ENCODE assay signal across 8 mouse cellular contexts in the genomic region with DNA sequence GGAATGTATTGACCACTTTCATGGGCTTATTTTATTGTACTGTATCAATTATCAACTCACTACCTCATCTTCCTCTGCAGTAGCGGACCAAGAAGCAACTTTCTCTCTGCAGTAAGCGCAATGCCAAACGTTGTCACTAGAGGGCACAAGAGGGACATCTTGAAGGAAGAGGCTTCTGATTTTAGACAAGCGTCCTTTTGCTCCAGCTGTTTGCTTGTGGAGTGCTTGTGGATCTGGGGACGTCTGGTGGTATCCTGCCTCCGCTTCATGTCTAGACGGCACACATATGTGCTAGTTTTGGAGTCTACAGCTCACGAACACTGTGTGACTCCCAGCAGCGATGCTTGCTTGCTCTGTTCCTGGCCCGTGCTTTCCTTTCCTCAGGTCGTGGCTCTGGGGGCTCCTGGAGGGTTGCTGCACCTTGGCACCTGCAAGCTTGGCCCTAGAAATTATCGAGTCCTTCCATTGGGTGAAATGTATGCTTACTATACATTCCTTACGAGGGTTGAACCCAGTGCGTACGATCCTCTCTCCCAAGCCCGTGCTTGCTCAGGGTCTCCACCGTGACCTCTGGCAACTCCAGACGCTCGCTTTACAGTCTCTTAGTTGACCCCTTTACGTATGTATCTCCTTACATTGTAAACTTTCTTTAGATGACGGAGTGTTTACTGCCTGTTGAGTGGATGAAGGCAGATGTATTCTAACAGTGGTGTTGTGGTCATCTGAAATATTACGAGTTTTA.
DNase-seq lines count a peak whose midpoint lies in the region; ATAC-seq lines count a peak whose summit lies in the region.

No protein-coding gene starts in this region.

- no peak overlapping the region for H3K9ac ChIP-seq in hindbrain, embryonic 15.5 days

- DNase-seq in ZHBTc4 (ENCODE audit: low read depth, low spot score) = peak; percentile 87
- DNase-seq in cerebellum, postnatal 14 days = peak; percentile 89 to 93
- DNase-seq in frontal cortex, postnatal 14 days (ENCODE audit: low spot score in 2 of 2) = peak; percentile 77 to 90
- DNase-seq in left cerebral cortex, adult 11 months (ENCODE audit: low spot score) = peak; percentile 66
- peak; percentile 89 to 94 for DNase-seq in right cerebral cortex, postnatal 10 days (ENCODE audit: low spot score in 2 of 2)
- peak; percentile 89 for DNase-seq in urinary bladder, postnatal 14 days (ENCODE audit: low spot score)

- H3K9me3 ChIP-seq in hindbrain, embryonic 15.5 days = no peaks in the 10 kb centered on the region

- no peak overlapping the region for H3K4me3 ChIP-seq in hindbrain, embryonic 15.5 days

- peak; percentile 81 for ATAC-seq in hindbrain, embryonic 15.5 days (ENCODE audit: low FRiP score, low read depth)
- peak; percentile 92 for ATAC-seq in megakaryocyte progenitor cell, adult 5-6 weeks (replicated peaks; ENCODE audit: poor library complexity)

- H3K27me3 ChIP-seq in hindbrain, embryonic 15.5 days = no peaks in the 10 kb centered on the region

- H3K27ac ChIP-seq in hindbrain, embryonic 15.5 days (replicated peaks) = no peak overlapping the region

- peak overlapping the region; percentile 34 for H3K4me2 ChIP-seq in hindbrain, embryonic 15.5 days

- H3K4me1 ChIP-seq in hindbrain, embryonic 15.5 days (replicated peaks) = peaks cover 3% of the 10 kb centered on the region; the same call in 1 of the 2 replicates

- no peaks in the 10 kb centered on the region for H3K36me3 ChIP-seq in hindbrain, embryonic 15.5 days

- 61% methylated on average over 22 of the region's 22 CpGs for WGBS in hindbrain, embryonic 15.5 days
